Mouse (Mus musculus): ENCODE results near the gene Zbtb7b. TPM values are rescaled to one million over a fixed set of nuclear protein-coding genes. Genes with fewer than 3 reads are reported as not detected.

Zbtb7b gene
- total and polyA plus RNA-seq, 3 experiments = 11.9 to 34.2 (median 27.6) TPM

DNA sequence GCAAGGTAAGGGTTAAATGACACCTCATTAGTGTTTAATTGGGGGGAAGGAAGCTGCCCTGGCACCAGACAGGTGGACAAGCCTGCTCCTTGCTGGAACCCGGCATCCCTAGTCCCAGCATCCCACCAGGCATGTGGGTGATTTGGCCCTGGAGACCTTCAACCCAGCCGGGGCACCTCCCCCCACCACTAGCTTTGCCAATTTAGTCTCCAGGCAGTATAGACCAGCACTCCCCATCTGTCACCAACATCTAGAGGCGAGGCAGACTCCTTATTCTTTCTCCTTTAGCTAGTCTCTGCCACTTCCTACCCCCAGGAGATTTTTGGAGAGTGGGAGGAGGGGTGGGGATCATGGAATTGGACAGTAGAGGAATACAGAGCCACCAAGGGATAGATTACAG is 64.2 kb downstream of the Zbtb7b start:
- Histone ChIP-seq H3K79me2 (replicated peaks; ENCODE audit: control insufficient read depth, extremely low read depth, insufficient read depth, poor library complexity, severe bottlenecking) (no peaks in the 10 kb centered on the region), H3K36me3 (replicated peaks in 1 of 2; ENCODE audit: control insufficient read depth in 1 of 2, insufficient read depth in 1 of 2, low read length in 1 of 2) (no peaks in the 10 kb centered on the region), H3K9me3 (replicated peaks; ENCODE audit: low read length) (no peaks in the 10 kb centered on the region), H3K4me2 (ENCODE audit: insufficient read depth, low read depth, poor library complexity, severe bottlenecking) (no peak overlapping the region), H3K9ac (ENCODE audit: insufficient read depth, low read depth) (no peak overlapping the region), H3K27ac (ENCODE audit: insufficient read depth, low read depth) (no peak overlapping the region), H3K4me3 (replicated peaks in 1 of 3; ENCODE audit: low read depth in 2 of 3, low read length in 2 of 3, poor library complexity in 1 of 3) (no peak overlapping the region), H3K27me3 (replicated peaks) (peaks cover 48% of the 10 kb centered on the region), H3K4me1 (ENCODE audit: control insufficient read depth in 1 of 2, insufficient read depth in 2 of 2) (peaks cover 9 to 20% of the 10 kb centered on the region in 2 experiments)
- dilution Hi-C loops (cut with MboI; ENCODE audit: extremely low pct_ligation_motif_present, extremely low pct_unique_long_range_greater_than_20kb, low sequenced_read_pairs) = no loop called here
- no peak for DNase-seq (ENCODE audit: extremely low read depth)
- in situ Hi-C loops (cut with MboI; ENCODE audit: low pct_ligation_motif_present, low pct_unique_long_range_greater_than_20kb, low sequenced_read_pairs) = loop anchor here (25.0 kb wide), 2 partner anchors 357 to 432 kb away; partner anchors contain the start of genes Chrnb2 and Ube2q1
- no peak for TF ChIP-seq IRF4 (IDR thresholded peaks at IDR 0.05; ENCODE audit: low read depth, low read length)
- no peak for TF ChIP-seq MAX (IDR thresholded peaks at IDR 0.05; ENCODE audit: low read length)
- no peak for TF ChIP-seq ZMIZ1 (IDR thresholded peaks at IDR 0.05; ENCODE audit: low read depth, low read length)
- TF ChIP-seq KAT2A (IDR thresholded peaks at IDR 0.05; ENCODE audit: insufficient replicate concordance, low read length) = no peak
- TF ChIP-seq NRF1 (IDR thresholded peaks at IDR 0.05; ENCODE audit: low read depth, low read length) = no peak
- TF ChIP-seq MXI1 (IDR thresholded peaks at IDR 0.05; ENCODE audit: low read depth, low read length) = no peak
- TF ChIP-seq MAZ (IDR thresholded peaks at IDR 0.05; ENCODE audit: low read depth, low read length) = no peak
- TF ChIP-seq CTCF (conservative IDR thresholded peaks at IDR 0.05 in 1 of 2, IDR thresholded peaks at IDR 0.05 in 1 of 2; ENCODE audit: low read depth in 2 of 2, low read length in 2 of 2) = no peak
- no peak for TF ChIP-seq TCF12 (IDR thresholded peaks at IDR 0.05; ENCODE audit: low read depth, low read length)
- no peak for TF ChIP-seq ZKSCAN1 (IDR thresholded peaks at IDR 0.05; ENCODE audit: borderline replicate concordance, low read depth, low read length)
- no peak for TF ChIP-seq MYC (IDR thresholded peaks at IDR 0.05; ENCODE audit: low read depth, low read length)
- TF ChIP-seq ZNF384 (IDR thresholded peaks at IDR 0.05; ENCODE audit: low read depth, low read length) = no peak
- no peak for TF ChIP-seq ELF1 (IDR thresholded peaks at IDR 0.05; ENCODE audit: low read depth, low read length)
- TF ChIP-seq GABPA (IDR thresholded peaks at IDR 0.05; ENCODE audit: insufficient replicate concordance, low read depth, low read length) = no peak
- no peak for TF ChIP-seq USF2 (conservative IDR thresholded peaks at IDR 0.05; ENCODE audit: low read depth, low read length)
- TF ChIP-seq NELFE (IDR thresholded peaks at IDR 0.05; ENCODE audit: low read depth, low read length) = no peak
- no peak for TF ChIP-seq ETS1 (conservative IDR thresholded peaks at IDR 0.05; ENCODE audit: low read depth, low read length)
- no peak for TF ChIP-seq SIN3A (IDR thresholded peaks at IDR 0.05; ENCODE audit: low read length)
- no peak for TF ChIP-seq BHLHE40 (IDR thresholded peaks at IDR 0.05; ENCODE audit: low read depth, low read length)

DNA sequence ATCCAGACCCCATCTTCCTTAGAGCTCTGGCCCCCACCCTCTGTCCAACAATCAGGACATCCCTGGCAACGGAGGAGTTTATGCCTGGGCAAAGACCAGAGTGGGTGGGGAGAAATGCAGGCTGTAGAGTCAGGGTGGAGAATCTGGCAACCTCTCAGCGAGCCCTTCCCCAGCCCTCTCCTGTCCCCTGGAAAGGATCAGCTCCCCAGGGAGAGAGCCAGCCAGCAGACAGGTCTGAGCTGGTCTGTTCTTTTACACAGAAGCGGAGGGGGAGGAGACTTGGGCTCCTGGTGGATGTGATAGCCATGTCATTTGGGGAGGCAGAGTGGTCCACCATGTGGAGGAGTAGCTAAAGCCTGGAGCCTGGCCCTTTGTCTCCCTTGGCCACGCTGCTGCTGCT is 66.0 kb downstream of the Zbtb7b start:
- in situ Hi-C loops (cut with MboI; ENCODE audit: low pct_ligation_motif_present, low pct_unique_long_range_greater_than_20kb, low sequenced_read_pairs) (loop anchor here (25.0 kb wide), 2 partner anchors 359 to 434 kb away; partner anchors contain the start of genes Chrnb2 and Ube2q1), dilution Hi-C loops (cut with MboI; ENCODE audit: extremely low pct_ligation_motif_present, extremely low pct_unique_long_range_greater_than_20kb, low sequenced_read_pairs) (no loop called here)
- no peak overlapping the region for H3K27ac ChIP-seq (ENCODE audit: insufficient read depth, low read depth)
- H3K9me3 ChIP-seq (replicated peaks; ENCODE audit: low read length) = no peaks in the 10 kb centered on the region
- peaks cover 9 to 20% of the 10 kb centered on the region in 2 experiments for H3K4me1 ChIP-seq (ENCODE audit: control insufficient read depth in 1 of 2, insufficient read depth in 2 of 2)
- H3K9ac ChIP-seq (ENCODE audit: insufficient read depth, low read depth) = no peak overlapping the region
- no peaks in the 10 kb centered on the region for H3K79me2 ChIP-seq (replicated peaks; ENCODE audit: control insufficient read depth, extremely low read depth, insufficient read depth, poor library complexity, severe bottlenecking)
- no peak for TF ChIP-seq MEF2A (IDR thresholded peaks at IDR 0.05; ENCODE audit: borderline replicate concordance, low read depth, low read length)
- TF ChIP-seq RAD21 (IDR thresholded peaks at IDR 0.05; ENCODE audit: low read depth, low read length) = no peak
- TF ChIP-seq POLR2A (IDR thresholded peaks at IDR 0.05; ENCODE audit: low read depth, low read length) = no peak
- TF ChIP-seq SIN3A (IDR thresholded peaks at IDR 0.05; ENCODE audit: low read length) = no peak
- no peak for TF ChIP-seq HCFC1 (IDR thresholded peaks at IDR 0.05; ENCODE audit: low read depth, low read length)
- no peak for TF ChIP-seq E2F4 (IDR thresholded peaks at IDR 0.05; ENCODE audit: insufficient replicate concordance, low read depth, low read length)
- no peak for TF ChIP-seq GABPA (IDR thresholded peaks at IDR 0.05; ENCODE audit: insufficient replicate concordance, low read depth, low read length)
- no peak for DNase-seq (ENCODE audit: extremely low read depth)
- peaks cover 51% of the 10 kb centered on the region for H3K27me3 ChIP-seq (replicated peaks)
- no peaks in the 10 kb centered on the region for H3K36me3 ChIP-seq (replicated peaks in 1 of 2; ENCODE audit: control insufficient read depth in 1 of 2, insufficient read depth in 1 of 2, low read length in 1 of 2)
- H3K4me2 ChIP-seq (ENCODE audit: insufficient read depth, low read depth, poor library complexity, severe bottlenecking) = no peak overlapping the region
- no peak overlapping the region for H3K4me3 ChIP-seq (replicated peaks in 1 of 3; ENCODE audit: low read depth in 2 of 3, low read length in 2 of 3, poor library complexity in 1 of 3)
